Mouse (Mus musculus): ENCODE measurements at regions not wholly inside any gene's neighbourhood (a gene's known extent, or its start where the extent isn't known, plus 50 kb on each side); places are given as distances from the start of the nearest gene placed in this dataset.

DNA sequence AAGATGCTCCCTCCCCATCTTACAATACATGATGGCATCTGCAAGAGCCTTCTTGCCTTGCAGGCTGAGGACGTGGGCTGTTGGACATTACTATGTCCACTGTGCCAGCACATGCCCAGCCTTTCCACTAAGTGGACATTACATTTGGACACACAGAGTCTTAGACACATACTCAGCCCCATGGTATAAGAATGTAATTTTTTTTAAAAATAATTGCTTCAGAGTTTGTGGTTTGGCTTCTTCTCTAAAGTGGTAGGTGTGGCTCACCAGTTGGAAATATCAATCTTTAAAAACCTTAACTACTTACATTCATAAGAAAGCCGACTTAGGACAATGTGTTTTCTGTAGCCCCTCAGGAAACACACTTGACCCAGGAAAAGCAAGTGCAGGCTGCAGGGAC is 299.7 kb upstream of the Thbs1 start:
- Histone ChIP-seq H3K27me3 (ENCODE audit: control insufficient read depth, insufficient read depth, low read length) (no peaks in the 10 kb centered on the region), H3K27ac (ENCODE audit: insufficient read depth, low read length) (no peak overlapping the region), H3K4me1 (ENCODE audit: control insufficient read depth, insufficient read depth, insufficient read length) (no peaks in the 10 kb centered on the region), H3K4me3 (ENCODE audit: extremely low read depth, insufficient read depth, insufficient read length) (no peak overlapping the region), H3K36me3 (ENCODE audit: control insufficient read depth, insufficient read depth, low read length) (no peaks in the 10 kb centered on the region)
- no peak for TF ChIP-seq POLR2A (IDR thresholded peaks at IDR 0.05; ENCODE audit: low read depth, low read length)
- TF ChIP-seq CTCF (IDR thresholded peaks at IDR 0.05; ENCODE audit: extremely low read depth, insufficient read depth, insufficient read length, insufficient replicate concordance) = no peak
- no peak for DNase-seq (ENCODE audit: low read depth in 1 of 2, low spot score in 2 of 2)
- 53% methylated on average over 2 of the region's 2 CpGs for WGBS

DNA sequence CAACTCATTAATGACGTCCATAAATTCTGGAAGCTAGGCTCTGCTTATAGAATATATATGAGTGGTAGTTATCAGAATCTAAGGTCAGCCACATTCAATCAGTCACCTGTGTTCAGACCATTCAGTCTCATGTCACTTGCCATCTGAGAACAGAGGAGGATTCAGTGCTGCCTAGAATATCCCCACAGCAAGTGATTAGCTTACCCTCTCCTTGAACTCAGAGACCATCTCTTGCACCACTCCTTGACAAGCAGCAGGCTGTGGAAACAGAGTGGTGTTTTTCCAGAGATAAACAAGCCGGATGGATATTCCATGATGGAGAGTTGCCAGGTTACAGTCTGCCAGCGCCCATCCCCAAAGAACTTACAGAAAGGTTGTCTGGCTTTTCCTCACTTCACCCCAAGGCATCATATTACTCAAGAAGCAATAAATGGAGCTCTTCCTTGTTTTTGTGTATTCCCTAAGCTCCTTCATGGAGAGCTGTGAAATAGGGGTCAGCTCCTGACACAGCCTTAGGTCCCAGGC is 291.9 kb upstream of the Thbs1 start:
- TF ChIP-seq POLR2A (IDR thresholded peaks at IDR 0.05; ENCODE audit: low read depth, low read length) (no peak), CTCF (IDR thresholded peaks at IDR 0.05; ENCODE audit: extremely low read depth, insufficient read depth, insufficient read length, insufficient replicate concordance) (no peak)

DNA sequence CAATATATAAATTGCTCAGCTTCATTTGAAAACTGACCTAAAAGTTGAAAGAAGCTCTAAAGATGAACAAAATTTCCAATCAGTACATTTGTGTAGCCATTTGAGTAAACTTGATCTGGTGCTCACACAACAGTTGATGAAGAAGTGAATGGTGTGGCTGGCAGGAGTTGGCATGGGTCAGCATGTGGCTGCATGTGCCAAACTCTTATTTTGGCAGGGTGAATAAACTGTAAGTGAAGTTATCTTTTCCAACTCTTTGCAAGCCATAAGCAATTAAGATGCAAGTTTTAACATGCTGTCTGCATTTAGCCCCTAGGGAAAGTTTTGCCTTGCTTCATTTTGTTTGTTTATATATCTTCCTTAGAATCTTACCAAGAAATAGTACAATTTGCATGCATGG is 291.0 kb upstream of the Thbs1 start:
- DNase-seq (ENCODE audit: low read depth in 1 of 2, low spot score in 2 of 2) = no peak
- no peaks in the 10 kb centered on the region for H3K36me3 ChIP-seq (ENCODE audit: control insufficient read depth, insufficient read depth, low read length)
- TF ChIP-seq CTCF (IDR thresholded peaks at IDR 0.05; ENCODE audit: extremely low read depth, insufficient read depth, insufficient read length, insufficient replicate concordance) (no peak), POLR2A (IDR thresholded peaks at IDR 0.05; ENCODE audit: low read depth, low read length) (no peak)
- H3K27me3 ChIP-seq (ENCODE audit: control insufficient read depth, insufficient read depth, low read length) = no peaks in the 10 kb centered on the region
- no peaks in the 10 kb centered on the region for H3K4me1 ChIP-seq (ENCODE audit: control insufficient read depth, insufficient read depth, insufficient read length)
- no peak overlapping the region for H3K27ac ChIP-seq (ENCODE audit: insufficient read depth, low read length)
- H3K4me3 ChIP-seq (ENCODE audit: extremely low read depth, insufficient read depth, insufficient read length) = no peak overlapping the region

More for the DNA sequence above, 291.9 kb upstream of the Thbs1 start:
- Histone ChIP-seq H3K36me3 (ENCODE audit: control insufficient read depth, insufficient read depth, low read length) (no peaks in the 10 kb centered on the region), H3K4me1 (ENCODE audit: control insufficient read depth, insufficient read depth, insufficient read length) (no peaks in the 10 kb centered on the region), H3K27ac (ENCODE audit: insufficient read depth, low read length) (no peak overlapping the region), H3K4me3 (ENCODE audit: extremely low read depth, insufficient read depth, insufficient read length) (no peak overlapping the region), H3K27me3 (ENCODE audit: control insufficient read depth, insufficient read depth, low read length) (no peaks in the 10 kb centered on the region)
- 91% methylated on average over 3 of the region's 3 CpGs for WGBS
- DNase-seq (ENCODE audit: low read depth in 1 of 2, low spot score in 2 of 2) = no peak

DNA sequence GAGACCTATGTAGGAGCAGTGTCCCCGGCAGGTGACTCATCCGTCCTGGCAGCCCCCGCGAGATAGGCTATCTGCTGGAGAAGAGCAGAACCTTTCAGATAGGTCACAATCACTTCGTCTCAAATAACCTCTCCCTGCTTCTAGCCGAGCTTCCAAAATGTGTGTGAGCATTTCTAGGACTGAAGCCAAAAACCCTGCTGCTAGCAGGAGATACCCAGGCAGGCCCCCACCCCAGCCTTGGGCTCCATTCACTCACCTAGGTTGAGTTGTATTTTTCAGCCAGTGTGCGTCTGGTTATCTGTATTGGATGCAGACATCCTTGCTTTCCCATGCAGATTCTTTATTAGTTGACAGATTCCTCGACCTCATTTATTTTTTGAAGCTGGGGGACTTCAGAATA is 286.6 kb upstream of the Thbs1 start:
- TF ChIP-seq POLR2A (IDR thresholded peaks at IDR 0.05; ENCODE audit: low read depth, low read length) (no peak), CTCF (IDR thresholded peaks at IDR 0.05; ENCODE audit: extremely low read depth, insufficient read depth, insufficient read length, insufficient replicate concordance) (no peak)
- Histone ChIP-seq H3K27me3 (ENCODE audit: control insufficient read depth, insufficient read depth, low read length) (no peaks in the 10 kb centered on the region), H3K4me3 (ENCODE audit: extremely low read depth, insufficient read depth, insufficient read length) (no peak overlapping the region), H3K4me1 (ENCODE audit: control insufficient read depth, insufficient read depth, insufficient read length) (no peaks in the 10 kb centered on the region), H3K27ac (ENCODE audit: insufficient read depth, low read length) (no peak overlapping the region), H3K36me3 (ENCODE audit: control insufficient read depth, insufficient read depth, low read length) (no peaks in the 10 kb centered on the region)
- 82% methylated on average over 8 of the region's 8 CpGs for WGBS
- no peak for DNase-seq (ENCODE audit: low read depth in 1 of 2, low spot score in 2 of 2)

DNA sequence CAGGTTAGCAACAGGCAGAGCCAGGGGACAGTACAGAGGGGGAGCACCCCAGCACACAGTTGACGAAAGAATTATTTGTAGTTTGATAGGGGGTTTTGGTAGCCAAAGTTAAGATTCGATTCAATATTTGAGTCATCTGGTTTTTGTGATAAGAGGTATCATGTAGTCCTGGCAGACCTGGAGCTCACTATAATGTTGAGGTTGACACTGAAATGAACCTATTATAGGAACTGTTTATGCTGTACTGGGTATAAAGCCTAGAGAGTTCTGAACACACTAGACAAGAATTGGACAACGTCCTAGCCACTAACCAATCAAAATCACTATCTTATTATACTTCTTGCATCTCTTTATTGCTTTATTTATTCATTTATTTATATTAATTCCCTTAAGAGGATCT is 284.4 kb upstream of the Thbs1 start:
- Histone ChIP-seq H3K4me3 (ENCODE audit: extremely low read depth, insufficient read depth, insufficient read length) (no peak overlapping the region), H3K4me1 (ENCODE audit: control insufficient read depth, insufficient read depth, insufficient read length) (no peaks in the 10 kb centered on the region), H3K27me3 (ENCODE audit: control insufficient read depth, insufficient read depth, low read length) (no peaks in the 10 kb centered on the region), H3K27ac (ENCODE audit: insufficient read depth, low read length) (no peak overlapping the region), H3K36me3 (ENCODE audit: control insufficient read depth, insufficient read depth, low read length) (no peaks in the 10 kb centered on the region)
- WGBS = 86% methylated on average over 3 of the region's 3 CpGs
- TF ChIP-seq CTCF (IDR thresholded peaks at IDR 0.05; ENCODE audit: extremely low read depth, insufficient read depth, insufficient read length, insufficient replicate concordance) (no peak), POLR2A (IDR thresholded peaks at IDR 0.05; ENCODE audit: low read depth, low read length) (no peak)
- no peak for DNase-seq (ENCODE audit: low read depth in 1 of 2, low spot score in 2 of 2)

DNA sequence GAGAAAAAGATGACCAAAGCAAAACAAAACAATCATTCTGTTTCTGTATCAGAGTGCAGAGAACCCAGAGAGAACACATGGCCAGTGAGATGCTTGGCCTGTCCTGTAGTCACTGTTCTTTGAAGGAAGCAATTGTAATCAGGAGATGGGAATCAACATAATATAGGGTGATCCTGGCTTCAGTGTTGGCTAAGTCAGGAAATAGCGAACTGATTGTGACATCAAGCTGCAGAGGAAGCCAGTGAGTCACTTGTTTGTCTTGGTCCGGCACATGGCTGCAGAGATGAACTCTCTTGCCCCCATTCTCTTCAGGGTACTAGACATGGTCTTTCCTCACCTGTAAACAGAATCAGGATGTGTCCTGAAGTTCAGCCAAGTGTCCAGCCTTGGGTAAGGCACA is 273.3 kb upstream of the Thbs1 start:
- Histone ChIP-seq H3K27ac (ENCODE audit: insufficient read depth, low read length) (no peak overlapping the region), H3K4me1 (ENCODE audit: control insufficient read depth, insufficient read depth, insufficient read length) (peaks cover 2% of the 10 kb centered on the region; the same call in 1 of the 2 replicates), H3K27me3 (ENCODE audit: control insufficient read depth, insufficient read depth, low read length) (no peaks in the 10 kb centered on the region), H3K4me3 (ENCODE audit: extremely low read depth, insufficient read depth, insufficient read length) (no peak overlapping the region), H3K36me3 (ENCODE audit: control insufficient read depth, insufficient read depth, low read length) (no peaks in the 10 kb centered on the region)
- DNase-seq (ENCODE audit: low read depth in 1 of 2, low spot score in 2 of 2) = no peak
- TF ChIP-seq CTCF (IDR thresholded peaks at IDR 0.05; ENCODE audit: extremely low read depth, insufficient read depth, insufficient read length, insufficient replicate concordance) = no peak
- TF ChIP-seq POLR2A (IDR thresholded peaks at IDR 0.05; ENCODE audit: low read depth, low read length) = no peak
- WGBS = 52% methylated on average over 2 of the region's 2 CpGs

DNA sequence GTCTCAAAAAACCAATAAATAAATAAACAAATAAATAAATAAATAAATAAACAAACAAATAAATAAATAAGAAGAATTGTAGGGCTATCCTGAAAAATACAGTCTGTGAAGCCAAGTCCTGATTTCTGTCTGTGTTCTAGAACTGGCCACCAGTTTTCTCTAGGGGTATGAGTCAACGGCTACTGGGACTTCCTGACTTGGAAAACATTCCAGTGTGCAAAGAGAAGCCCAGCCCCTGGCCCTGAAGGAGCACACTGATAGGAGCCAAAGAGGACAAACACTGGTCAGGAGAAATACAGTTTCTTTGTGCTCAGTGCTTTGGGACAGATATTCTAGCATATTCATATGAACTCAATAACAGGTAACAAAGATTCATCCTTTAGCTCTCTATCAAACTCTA is 271.3 kb upstream of the Thbs1 start:
- no peaks in the 10 kb centered on the region for H3K36me3 ChIP-seq (ENCODE audit: control insufficient read depth, insufficient read depth, low read length)
- no peaks in the 10 kb centered on the region for H3K27me3 ChIP-seq (ENCODE audit: control insufficient read depth, insufficient read depth, low read length)
- no peak overlapping the region for H3K27ac ChIP-seq (ENCODE audit: insufficient read depth, low read length)
- H3K4me1 ChIP-seq (ENCODE audit: control insufficient read depth, insufficient read depth, insufficient read length) = peaks cover 2% of the 10 kb centered on the region; the same call in 1 of the 2 replicates
- no peak for DNase-seq (ENCODE audit: low read depth in 1 of 2, low spot score in 2 of 2)
- TF ChIP-seq POLR2A (IDR thresholded peaks at IDR 0.05; ENCODE audit: low read depth, low read length) = no peak
- TF ChIP-seq CTCF (IDR thresholded peaks at IDR 0.05; ENCODE audit: extremely low read depth, insufficient read depth, insufficient read length, insufficient replicate concordance) = no peak
- WGBS = 87% methylated on average over 1 of the region's 1 CpGs
- H3K4me3 ChIP-seq (ENCODE audit: extremely low read depth, insufficient read depth, insufficient read length) = no peak overlapping the region

Data from spleen, adult 2 months (tissue).